Mouse (Mus musculus): ENCODE data around the gene Bco1.

DNA sequence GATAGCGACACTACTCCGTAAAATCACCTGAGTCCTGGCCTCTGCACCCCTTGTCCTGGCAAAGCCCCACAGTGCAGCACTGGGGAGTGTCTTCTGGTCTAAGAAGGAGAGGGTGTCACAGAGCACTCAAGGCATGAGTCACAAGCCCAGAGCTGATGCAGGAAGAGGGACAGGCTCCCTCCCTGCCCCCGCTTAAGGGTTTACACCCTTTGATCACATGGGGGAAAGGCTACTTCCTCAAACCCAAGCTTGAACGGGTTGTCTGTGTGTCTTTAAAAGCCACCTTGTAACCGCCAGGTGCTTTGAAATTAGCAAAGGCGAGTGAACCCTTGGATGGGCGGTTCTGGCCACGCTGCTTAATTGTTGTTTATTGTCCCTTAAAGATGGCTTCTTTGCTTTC, 25.6 kb downstream of the Bco1 start:
- TF ChIP-seq POLR2A (IDR thresholded peaks at IDR 0.05; ENCODE audit: control insufficient read depth, extremely low read depth, insufficient read depth, low read length, poor library complexity) = no peak
- no peak for TF ChIP-seq CTCF (IDR thresholded peaks at IDR 0.05; ENCODE audit: borderline replicate concordance, control insufficient read depth, extremely low read depth, insufficient read depth, low read length, poor library complexity)
